Mouse (Mus musculus): ENCODE results near the gene Sfrp2.

Gene Sfrp2

DNA sequence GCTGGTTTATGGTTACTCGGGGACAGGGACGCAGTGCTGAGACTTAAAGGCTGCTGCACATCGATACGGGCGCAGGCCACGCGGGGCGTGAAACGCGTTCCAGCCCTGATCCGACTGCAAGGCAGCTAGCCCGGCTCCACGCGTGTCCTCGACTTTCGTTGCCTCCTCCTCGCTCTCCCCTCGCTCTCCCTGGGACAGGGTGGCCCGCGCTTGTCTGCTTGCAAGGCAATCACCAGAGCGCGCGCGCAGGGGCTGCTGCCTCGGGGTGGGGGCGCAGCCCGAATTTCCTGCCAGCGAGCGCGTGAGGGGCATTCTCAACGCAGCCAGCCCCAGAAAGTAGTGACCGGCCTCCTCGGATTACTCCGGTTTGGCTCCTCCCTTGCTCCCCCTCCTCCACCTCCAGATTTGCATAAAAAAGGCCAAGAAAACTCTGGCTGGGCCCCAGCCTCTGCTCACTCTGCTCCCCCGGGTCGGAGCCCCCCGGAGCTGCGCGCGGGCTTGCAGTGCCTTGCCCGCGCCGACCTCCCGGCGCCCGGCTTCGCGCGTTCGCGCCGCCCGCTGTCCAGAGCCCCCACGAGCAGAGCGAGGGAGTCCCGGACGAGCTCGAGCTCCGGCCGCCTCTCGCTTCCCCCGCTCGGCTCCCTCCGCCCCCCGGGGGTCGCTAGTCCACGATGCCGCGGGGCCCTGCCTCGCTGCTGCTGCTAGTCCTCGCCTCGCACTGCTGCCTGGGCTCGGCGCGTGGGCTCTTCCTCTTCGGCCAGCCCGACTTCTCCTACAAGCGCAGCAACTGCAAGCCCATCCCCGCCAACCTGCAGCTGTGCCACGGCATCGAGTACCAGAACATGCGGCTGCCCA lies at the start of gene Sfrp2:
Sfrp2 (plus strand) TSS at position 451 of the 855 bp plus-strand sequence.
- DNase-seq: no peak

DNA sequence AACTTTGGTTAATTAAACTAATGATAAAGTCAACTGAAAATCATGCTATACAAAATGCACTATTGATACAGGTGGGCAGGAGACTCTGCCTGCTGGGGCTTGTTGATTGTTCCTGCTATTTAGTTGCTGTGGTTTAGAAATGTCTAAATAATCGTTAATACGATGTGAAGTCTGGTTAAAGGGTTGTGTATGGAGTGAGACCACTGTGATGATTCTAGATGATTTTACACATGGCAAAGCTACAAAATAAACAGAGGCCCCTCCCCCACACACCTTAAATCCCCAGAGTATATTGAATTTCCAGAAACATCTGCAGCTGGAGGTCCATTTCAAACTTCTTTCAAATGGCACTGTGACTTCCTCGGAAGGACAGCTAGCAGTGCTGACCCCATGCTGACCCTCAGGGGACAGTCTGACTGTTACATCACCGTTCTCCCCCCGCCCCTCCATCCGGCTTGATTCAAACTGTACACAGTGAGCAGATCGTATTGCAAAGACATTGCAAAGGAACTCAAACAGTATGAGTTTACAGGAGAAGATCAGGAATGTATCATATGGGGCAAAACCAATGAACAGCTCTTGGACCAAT lies 48.4 kb upstream of the Sfrp2 start:
- DNase-seq: no peak

DNA sequence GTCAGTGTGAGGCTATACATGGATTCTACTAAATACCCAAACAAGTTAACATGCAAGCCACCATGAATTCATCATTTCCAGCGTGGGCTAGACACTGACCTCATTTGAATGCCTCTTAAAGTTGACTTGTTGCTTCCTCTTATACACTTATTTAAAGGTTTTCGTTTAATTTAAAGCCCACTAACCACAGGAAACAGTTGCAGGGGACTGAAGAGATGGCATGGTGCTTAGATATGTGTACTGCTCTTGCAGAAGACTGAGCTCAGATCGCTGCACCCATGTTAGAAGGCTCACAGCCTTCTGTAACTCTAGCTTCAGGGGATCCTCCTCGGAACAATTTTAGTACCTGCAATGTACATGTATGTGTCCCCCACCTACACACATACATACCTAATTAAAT lies 47.5 kb upstream of the Sfrp2 start:
- no peak for DNase-seq

DNA sequence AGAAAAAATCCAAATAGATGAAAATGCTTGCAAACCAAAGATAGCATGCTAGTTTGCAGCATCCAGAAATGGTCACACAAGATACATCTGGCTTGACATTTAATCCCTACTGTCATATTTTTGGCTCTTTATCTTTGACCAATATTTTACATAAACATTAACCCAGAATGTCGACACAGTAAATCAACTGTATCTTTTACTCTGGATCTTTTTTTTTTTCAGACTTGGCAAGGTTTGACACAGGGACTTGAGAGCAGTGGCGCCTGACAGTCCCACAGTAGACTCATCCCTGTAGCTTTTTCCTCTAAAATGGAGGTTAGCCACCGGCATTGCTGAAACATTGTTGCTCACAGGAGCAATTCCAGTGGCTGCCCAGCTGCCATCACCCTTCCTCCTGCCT lies 37.9 kb upstream of the Sfrp2 start:
- DNase-seq: no peak

DNA sequence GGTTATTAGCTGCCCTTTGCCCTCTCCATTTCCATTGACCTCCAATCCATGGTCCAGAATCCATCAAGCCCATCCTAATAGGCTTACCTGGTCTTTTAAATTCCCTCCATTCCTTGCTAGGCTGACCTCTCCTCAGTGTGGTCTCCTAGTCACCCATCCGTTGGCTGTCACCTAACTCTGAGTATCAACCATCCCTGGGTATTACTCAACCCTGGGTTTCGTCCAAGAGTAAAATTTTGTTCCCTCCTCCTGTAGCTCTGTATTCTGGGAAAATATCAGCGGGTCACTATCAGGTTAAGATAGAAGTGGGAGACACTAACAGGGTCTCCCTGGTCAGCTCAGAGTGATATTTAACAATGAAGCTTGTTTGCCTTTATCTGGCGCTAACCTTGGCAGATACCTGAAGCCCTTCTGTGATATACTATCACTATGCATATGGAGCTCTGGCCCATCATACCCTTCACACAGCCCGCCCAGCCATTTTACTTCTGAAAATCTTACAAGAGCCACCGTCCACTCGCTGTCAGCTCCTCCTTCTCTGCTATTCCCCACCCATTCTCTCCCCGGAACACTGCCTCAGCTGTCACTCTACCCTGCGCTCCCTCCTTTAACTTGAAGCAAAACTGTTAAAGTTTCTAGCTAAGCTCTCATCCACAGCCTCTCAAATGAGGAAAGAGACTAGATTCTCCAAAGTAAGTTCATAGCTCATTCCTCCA lies 37.3 kb upstream of the Sfrp2 start:
- no peak for DNase-seq

DNA sequence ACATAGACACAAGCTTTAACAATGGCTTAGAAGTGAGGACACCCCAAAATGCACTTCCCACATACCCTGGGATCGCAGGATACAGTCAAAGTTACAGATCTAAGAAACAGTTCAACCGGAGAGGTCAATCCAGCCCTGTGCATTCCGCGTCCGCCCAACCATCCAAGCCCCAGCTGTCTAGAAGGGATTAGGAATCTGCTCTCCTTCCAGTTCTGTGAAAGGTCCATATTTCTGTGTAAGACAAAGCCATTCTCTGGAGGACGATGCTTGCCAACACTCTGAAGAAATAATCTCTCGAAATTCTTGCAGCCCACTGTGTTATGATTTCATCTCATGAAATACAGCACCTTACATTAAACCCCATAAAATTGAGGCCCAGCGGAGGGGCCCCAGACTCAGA lies 32.1 kb upstream of the Sfrp2 start:
- no peak for DNase-seq

GRCm38 (mm10) chr3:83736980-83737379 lies 29.1 kb upstream of the Sfrp2 start:
- DNase-seq: no peak

- no peak for DNase-seq
Observed at GRCm38 (mm10) chr3:83740246-83740645, 25.9 kb upstream of the Sfrp2 start.

- DNase-seq: no peak
Observed at GRCm38 (mm10) chr3:83747276-83747675, 18.8 kb upstream of the Sfrp2 start.

- no peak for DNase-seq
Observed at GRCm38 (mm10) chr3:83747895-83748294, 18.2 kb upstream of the Sfrp2 start.

DNA sequence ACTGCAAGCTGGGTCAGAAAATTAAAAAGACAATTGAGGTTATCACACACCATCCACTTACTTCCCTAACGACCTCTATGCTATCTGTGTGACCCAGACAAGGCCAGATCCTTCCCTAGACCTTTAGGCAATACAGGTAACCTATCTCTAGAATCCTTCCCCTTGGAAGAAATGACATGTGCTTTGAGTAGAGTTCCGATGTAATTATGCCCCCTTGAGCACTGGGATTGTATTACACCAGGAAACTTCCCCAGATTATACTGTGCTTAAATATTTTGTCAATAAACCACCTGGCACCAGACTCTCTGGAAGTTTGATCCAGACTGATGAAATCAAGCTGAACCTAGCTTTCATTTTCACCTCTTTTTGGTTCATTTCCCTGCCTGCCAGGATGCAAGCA lies 14.5 kb upstream of the Sfrp2 start:
- no peak for DNase-seq

DNA sequence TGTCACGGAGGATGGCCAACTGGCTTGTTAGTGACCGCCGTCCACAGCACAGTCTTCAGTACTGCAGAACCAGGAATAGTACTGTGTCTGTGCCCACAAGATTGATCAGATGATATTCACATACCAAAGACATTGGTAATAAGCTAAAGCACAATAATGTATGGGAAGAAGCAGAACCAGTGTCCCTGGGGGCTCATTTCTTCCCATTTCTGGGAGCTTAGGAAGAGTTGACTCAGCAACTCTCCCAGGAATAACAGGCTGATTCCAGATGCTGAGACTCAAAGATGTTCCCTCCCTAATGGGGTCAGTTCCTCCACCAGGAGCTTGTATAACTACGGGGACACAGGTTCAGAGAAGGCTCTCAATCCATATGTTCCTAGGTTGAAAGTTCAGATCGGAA lies 13.9 kb upstream of the Sfrp2 start:
- no peak for DNase-seq

DNA sequence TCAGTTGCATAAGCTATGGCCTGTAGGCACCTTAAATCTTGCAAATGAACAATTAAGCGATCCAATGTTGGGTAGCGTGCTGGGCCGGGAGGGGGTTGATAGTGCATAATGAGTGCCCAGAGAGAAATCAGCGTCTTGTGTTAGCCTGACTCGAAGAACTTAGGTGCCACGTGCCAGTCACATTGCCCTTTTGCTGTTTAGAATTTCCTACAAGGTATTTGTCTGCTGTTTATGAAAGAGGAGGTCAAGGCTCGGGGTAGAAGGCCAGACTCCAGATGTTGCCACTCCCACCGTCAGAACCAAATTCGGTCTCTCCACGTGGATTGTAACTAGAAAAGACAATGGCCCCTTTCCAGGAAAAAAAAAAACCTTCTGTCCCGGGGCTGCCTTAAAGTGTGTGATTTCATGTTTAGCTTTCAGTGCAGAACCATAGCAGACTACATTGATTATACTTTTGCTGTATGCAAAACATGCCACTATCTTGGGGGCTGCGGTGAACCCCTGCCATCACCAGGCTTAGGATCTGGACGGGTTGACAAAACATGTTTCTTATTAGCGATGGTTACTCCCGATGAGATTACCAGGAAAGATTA lies 11.0 kb upstream of the Sfrp2 start:
- no peak for DNase-seq

- no peak for DNase-seq
Observed at GRCm38 (mm10) chr3:83755666-83756065, 10.5 kb upstream of the Sfrp2 start.

GRCm38 (mm10) chr3:83762361-83762760 lies 3.8 kb upstream of the Sfrp2 start:
- no peak for DNase-seq

DNA sequence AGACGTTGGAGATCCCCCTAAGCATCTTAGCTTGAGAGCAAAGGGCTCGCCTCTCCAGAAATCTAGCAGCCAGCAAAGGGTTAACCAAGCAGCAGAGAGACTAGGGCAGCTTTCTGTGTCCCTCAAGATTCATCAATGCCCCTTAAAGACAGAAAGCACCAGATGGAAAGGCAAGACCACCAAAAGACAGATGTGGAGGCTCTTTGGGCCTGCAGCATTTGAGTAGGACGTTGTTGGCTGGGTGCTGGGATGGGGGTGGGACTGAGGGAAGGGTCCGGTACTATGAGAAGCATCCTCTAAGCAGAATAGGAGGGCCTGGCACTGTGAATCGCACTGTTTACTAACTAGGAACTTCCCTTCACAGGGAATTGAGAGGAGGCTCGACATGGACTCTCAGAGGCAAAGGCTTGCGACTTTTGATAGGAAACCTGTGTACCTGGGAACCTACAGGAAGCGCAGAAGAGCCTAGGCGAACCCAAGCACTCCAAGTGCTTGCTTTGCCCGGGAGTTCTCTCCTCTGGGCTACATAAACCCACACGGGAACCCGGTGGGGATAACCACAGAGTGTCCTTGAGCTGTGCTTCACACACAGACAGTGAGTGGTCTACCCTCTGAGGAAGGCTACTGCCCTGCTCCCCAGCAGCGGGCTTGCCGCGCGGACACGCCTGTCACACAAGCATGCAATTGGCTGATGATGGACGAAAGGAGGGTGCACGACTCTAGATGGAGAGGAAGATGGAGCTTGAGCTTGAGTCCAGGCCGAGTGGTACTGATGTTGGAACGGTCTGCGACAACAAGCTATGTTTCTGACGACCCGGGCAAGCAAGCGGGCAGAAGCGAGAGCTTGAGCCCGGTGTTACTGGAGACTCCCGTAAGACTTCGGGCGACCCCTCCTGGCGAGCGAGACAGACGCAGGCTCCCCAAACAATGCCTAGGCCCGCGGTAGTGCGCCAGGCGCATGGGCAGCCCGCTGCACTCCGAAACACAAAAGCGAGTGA lies 2.3 kb upstream of the Sfrp2 start:
- DNase-seq: no peak

- no peak for DNase-seq
Observed at GRCm38 (mm10) chr3:83766726-83767070, 577 bp downstream of the Sfrp2 start.

DNA sequence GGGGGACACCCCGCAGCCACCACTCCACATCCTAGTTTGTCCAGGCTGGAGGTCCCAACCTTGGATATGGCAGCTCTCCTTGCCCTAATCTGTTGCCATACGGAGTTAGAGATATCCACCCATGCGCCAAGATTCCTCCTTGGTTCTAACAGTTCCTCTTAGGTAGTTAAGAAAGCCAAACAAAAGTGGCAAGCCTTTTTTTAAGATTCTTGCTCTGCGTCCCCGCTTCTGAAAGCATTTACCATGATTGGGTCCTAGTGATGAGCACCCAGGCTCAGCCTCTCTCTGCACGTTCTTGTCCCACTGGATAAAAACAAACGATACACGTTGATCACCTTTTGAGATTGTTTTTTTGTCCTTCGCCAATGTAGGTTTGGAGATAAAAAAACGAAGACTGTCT lies 1.0 kb downstream of the Sfrp2 start:
- DNase-seq: no peak

GRCm38 (mm10) chr3:83768293-83769035 lies 2.3 kb downstream of the Sfrp2 start:
- DNase-seq: no peak

DNA sequence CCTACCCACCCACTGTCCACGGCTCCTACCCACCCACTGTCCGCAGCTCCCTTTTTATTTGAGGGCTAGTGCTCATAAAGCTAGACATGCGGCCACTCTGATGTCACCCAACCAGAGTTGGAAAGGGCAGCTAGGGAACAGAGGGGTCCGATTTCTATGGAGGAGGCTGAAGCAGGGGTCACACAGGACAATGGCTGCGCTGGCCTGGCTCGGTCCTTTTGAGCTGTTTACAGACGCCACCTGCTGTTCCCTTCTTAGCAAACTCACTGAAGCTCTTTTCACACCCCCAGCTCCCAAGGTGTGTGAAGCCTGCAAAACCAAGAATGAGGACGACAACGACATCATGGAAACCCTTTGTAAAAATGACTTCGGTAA lies 2.9 kb downstream of the Sfrp2 start:
- no peak for DNase-seq

DNA sequence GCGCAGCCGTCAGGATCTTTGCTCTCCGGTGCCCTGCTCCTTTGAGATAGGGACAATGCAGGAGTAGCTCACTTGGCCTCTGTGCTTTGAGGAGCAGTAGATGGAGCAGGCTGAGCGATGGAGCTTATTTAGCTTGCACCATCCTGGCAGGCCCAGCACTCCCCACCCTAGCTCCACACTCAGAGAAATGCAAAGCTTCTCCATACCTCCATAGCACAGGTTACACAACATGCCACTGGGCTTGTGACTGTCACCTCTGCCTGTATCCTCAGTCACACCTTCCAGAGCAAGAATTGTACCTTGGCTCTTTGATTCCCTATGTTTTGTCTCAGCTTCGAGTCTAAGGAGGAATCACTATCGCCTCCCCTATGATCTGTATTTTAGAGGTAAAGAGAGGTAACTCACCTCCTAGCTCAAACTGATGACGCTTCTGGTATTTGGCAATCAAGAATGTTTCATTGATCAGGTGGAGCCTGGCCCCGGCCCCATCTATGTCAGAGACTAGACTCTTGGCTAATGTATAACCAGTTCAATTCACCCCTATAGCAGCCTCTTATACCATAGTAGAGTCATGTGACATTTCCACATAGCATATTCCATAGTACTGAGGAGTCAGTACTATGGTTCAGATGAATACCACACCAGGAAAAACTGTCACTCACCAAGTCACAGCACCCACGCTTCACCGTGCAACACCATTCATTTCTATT lies 5.2 kb downstream of the Sfrp2 start:
- DNase-seq: no peak

All from cerebellum, adult 9-11 months (tissue).